Mouse (Mus musculus) lung, adult 2 months (tissue): Measurements from ENCODE around the gene Socs7.

ENCODE experiments used
- CTCF ChIP-seq: fragments of 200-500 bp; IDR thresholded peaks from 2 replicates; pipeline ENCODE4 v1.5.1; 2011; ENCODE audit warnings: mild to moderate bottlenecking, low read length, control low read depth; ENCODE audit not compliant: insufficient read depth
- POLR2A ChIP-seq: fragments of 200-500 bp; IDR thresholded peaks from 2 replicates; pipeline ENCODE4 v1.6.1; 2011; ENCODE audit warnings: low read depth, mild to moderate bottlenecking, control low read depth, low read length, borderline replicate concordance; ENCODE audit errors: extremely low read depth

DNA sequence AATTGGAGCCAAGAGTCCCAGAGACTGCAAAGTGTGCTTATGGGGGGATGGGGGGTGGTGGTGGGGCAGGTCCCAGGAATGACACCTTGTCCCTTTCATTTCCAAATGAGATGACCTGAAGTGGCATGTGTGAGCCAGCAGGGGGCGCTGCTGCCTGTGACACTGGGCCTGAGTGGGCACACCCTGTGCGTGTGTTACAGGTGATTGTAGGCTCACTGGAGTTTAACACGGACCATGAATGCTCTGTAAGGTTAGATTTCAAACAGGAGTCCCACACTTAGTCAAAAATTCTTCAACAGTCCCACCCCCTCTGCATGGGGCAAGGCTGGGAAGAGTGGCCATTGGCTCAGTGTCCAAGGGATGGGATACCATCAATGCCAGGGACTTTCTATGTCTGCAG is 69.7 kb downstream of the Socs7 start:
- TF ChIP-seq CTCF, result peak; percentile 98
- TF ChIP-seq POLR2A, result no peak
